Mouse (Mus musculus) intestine, postnatal 0 days (tissue): Measurements from ENCODE around the gene Olfr965. TPM values are rescaled to one million over a fixed set of nuclear protein-coding genes. Genes with fewer than 3 reads are reported as not detected.

Experiments
- ATAC-seq: fragments of 200-750 bp; cut with Nextera tagmentation; 2 replicates; pipeline ENCODE4 v1.8.0; 2017; ENCODE audit warnings: mild to moderate bottlenecking, moderate TSS enrichment, moderate library complexity
- H3K27ac ChIP-seq: fragments of 300-500 bp; sonication (generic); 2 replicates; pipeline ENCODE4 v1.5.1; 2014; ENCODE audit warnings: mild to moderate bottlenecking, low read depth, low read length, moderate library complexity
- H3K27me3 ChIP-seq: fragments of 300-500 bp; sonication (generic); replicated peaks from 2 replicates; pipeline ENCODE4 v1.6.1; 2014; ENCODE audit warnings: low read length, mixed read lengths; ENCODE audit not compliant: control insufficient read depth, insufficient read depth
- H3K36me3 ChIP-seq: fragments of 300-500 bp; sonication (generic); 2 replicates; pipeline ENCODE4 v1.6.1; 2014; ENCODE audit warnings: mild to moderate bottlenecking, moderate library complexity; ENCODE audit not compliant: control insufficient read depth, insufficient read depth
- H3K4me1 ChIP-seq: fragments of 300-500 bp; sonication (generic); replicated peaks from 2 replicates; pipeline ENCODE4 v1.6.1; 2014; ENCODE audit warnings: antibody characterized with exemption, low read length, mixed read lengths; ENCODE audit not compliant: control insufficient read depth, insufficient read depth
- H3K4me2 ChIP-seq: fragments of 300-500 bp; sonication (generic); replicated peaks from 2 replicates; pipeline ENCODE4 v1.6.1; 2014; ENCODE audit warnings: low read depth, mild to moderate bottlenecking, moderate library complexity
- H3K4me3 ChIP-seq: fragments of 300-500 bp; sonication (generic); 2 replicates; pipeline ENCODE4 v1.5.1; 2014; ENCODE audit warnings: low read depth, low read length
- H3K9ac ChIP-seq: fragments of 300-500 bp; sonication (generic); 2 replicates; pipeline ENCODE4 v1.6.1; 2014; ENCODE audit warnings: mild to moderate bottlenecking, low read depth, low read length
- H3K9me3 ChIP-seq: fragments of 300-500 bp; sonication (generic); 2 replicates; pipeline ENCODE4 v1.6.1; 2016; ENCODE audit warnings: mixed run types; ENCODE audit not compliant: control insufficient read depth
- CTCF ChIP-seq: sonication (generic); IDR thresholded peaks from 2 replicates; pipeline ENCODE4 v1.5.1; 2016; ENCODE audit warnings: low read depth, mild to moderate bottlenecking, control low read depth, antibody characterized with exemption, moderate library complexity
- WGBS: fragments of 180-500 bp; shearing (Covaris S2); extraction: QIAGEN DNeasy Blood & Tissue Kit; methylation state at CpG from one replicate; pipeline ENCODE4 v1.1.7; 2014; 5-methylcytosine and 5-hydroxymethylcytosine counted together
- polyA plus RNA-seq: library from polyadenylated mRNA; unstranded; fragments of >200 nt; fragmentation: Nextera tagmentation; extraction: Ambion mirVana; gene quantifications from 2 replicates; pipeline ENCODE4 v1.2.1, GENCODE M21; 2015

The Olfr965 gene
- polyA plus RNA-seq, 1 experiment from 2014 or later = not detected

DNA sequence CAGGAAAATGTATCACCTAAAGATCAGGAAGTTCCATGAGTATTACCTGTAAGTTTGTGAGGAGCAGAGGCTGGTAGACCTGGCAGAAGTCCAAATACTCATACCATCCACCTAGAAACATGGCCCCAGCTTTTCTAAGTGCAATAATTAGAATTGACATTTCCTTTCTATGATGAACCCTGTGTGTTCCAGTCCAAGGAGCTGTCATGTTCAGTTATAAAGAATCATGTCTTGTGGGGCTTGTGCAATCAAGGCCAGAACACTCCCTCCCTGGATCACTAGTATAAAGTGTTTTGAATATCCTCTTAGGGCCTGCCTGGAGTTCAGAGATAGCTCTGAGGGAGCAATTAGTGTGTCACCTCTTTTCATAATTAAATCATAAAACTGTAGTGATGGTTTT, 4.1 kb upstream of the Olfr965 start, which contains the start of gene Olfr149:
Olfr149 (minus strand) TSS at position 101 of the 400 bp plus-strand sequence.
- H3K27ac ChIP-seq = no peak within 1 kb of the TSS

DNA sequence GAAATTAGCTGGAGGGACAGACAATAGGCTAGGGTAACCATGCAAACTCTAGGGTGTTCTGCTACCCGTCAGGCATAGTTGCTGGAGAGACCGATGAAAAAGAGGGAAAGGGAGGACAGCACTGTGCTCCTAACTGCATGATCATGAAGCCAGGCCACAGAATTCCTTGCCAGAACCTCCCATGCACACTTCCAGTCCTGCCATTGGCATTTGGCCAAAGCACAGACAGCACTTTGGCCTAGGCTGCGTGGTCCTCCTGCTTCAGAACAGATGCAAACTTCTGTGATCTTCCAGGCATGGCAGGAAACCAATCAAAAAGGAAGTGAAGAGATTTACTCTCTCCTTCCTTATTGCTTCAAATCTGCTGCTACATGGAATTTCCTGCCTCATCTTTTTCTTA, 2.2 kb upstream of the Olfr965 start:
- Histone ChIP-seq H3K36me3 (no peaks in the 10 kb centered on the region), H3K4me3 (no peak overlapping the region), H3K4me1 (no peaks in the 10 kb centered on the region), H3K27me3 (no peaks in the 10 kb centered on the region), H3K9me3 (no peaks in the 10 kb centered on the region), H3K4me2 (no peak overlapping the region), H3K9ac (no peak overlapping the region), H3K27ac (no peak overlapping the region)
- WGBS = 61% methylated on average over 3 of the region's 3 CpGs
- no peak for ATAC-seq
- TF ChIP-seq CTCF = no peak

More for the DNA sequence above, 4.1 kb upstream of the Olfr965 start, which contains the start of gene Olfr149:
- Histone ChIP-seq H3K4me3 (no peak within 1 kb of the TSS), H3K36me3 (no peaks in the 10 kb centered on the region), H3K9me3 (no peaks in the 10 kb centered on the region), H3K4me2 (no peak within 1 kb of the TSS), H3K9ac (no peak within 1 kb of the TSS), H3K4me1 (no peaks in the 10 kb centered on the region), H3K27me3 (no peaks in the 10 kb centered on the region)
- ATAC-seq = no peak
- no peak for TF ChIP-seq CTCF

DNA sequence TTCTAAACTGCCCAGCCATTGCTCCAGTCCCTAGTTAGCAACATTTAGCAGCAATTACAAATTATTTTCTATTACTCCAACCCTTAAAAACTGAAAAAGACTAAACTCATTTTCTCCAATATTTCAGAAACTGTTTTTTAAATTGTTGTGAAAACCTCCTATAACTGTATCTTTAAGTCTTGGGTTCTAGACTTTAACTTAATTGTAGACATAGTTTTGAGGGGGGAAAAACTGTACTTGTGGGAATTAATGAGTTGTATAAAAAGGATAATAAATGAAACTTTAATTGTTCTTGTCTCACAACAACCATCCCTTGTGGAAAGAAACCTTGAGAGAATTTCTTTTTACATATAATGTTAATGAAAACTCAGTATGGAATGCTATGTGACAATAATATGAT, 19.5 kb downstream of the Olfr965 start, which contains the start of gene Olfr150:
Olfr150 (plus strand) TSS at position 301 of the 400 bp plus-strand sequence.
- TF ChIP-seq CTCF = no peak
- Histone ChIP-seq H3K27me3 (no peaks in the 10 kb centered on the region), H3K4me1 (no peaks in the 10 kb centered on the region), H3K9me3 (no peaks in the 10 kb centered on the region), H3K36me3 (no peaks in the 10 kb centered on the region), H3K4me2 (no peak within 1 kb of the TSS), H3K9ac (no peak within 1 kb of the TSS), H3K4me3 (no peak within 1 kb of the TSS), H3K27ac (no peak within 1 kb of the TSS)
- no peak for ATAC-seq

DNA sequence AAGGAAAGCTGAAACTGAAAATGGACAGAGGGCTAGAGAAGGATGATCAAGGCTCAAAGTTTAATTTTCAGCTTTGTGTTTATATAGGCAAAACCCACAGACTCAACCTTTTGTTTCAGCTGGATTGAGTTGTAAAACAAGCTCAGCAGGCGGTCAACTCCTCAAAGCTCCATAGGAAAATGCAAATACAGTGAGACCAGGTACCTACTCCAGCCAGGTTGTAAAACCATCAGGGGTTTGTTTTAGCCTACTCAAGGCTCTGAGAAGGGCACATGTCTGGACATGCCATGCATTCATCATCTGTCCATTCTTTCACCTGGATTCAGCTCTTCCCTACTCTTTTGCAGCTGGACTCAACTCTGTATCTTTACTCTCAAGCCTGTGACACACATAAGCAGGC, 29.6 kb downstream of the Olfr965 start:
- no peak for TF ChIP-seq CTCF
- ATAC-seq = no peak
- Histone ChIP-seq H3K9me3 (no peaks in the 10 kb centered on the region), H3K4me3 (no peak overlapping the region), H3K27me3 (no peaks in the 10 kb centered on the region), H3K27ac (no peak overlapping the region), H3K9ac (no peak overlapping the region), H3K4me2 (no peak overlapping the region), H3K4me1 (no peaks in the 10 kb centered on the region), H3K36me3 (no peaks in the 10 kb centered on the region)
- 82% methylated on average over 1 of the region's 1 CpGs for WGBS

DNA sequence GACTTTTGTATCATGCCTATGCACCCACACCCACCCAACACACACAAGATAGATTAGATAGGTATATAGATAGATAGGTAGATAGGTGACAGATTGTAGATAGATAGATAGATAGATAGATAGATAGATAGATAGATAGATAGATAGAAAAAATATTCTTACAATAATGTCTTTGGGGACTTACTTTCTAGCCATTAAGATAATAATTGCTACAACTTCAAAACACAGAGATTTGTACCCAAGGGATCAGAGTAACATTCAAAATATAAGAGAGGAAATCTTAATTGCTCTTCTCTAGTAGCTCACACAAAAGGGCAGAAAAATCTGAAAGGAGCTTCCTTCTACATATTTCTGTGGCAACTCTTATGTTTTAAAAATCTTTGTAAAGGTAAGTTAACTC, 34.8 kb downstream of the Olfr965 start, which contains the start of gene Olfr967:
Olfr967 (plus strand) TSS at position 301 of the 400 bp plus-strand sequence.
- Histone ChIP-seq H3K9me3 (no peaks in the 10 kb centered on the region), H3K4me3 (no peak within 1 kb of the TSS), H3K36me3 (no peaks in the 10 kb centered on the region), H3K4me1 (no peaks in the 10 kb centered on the region), H3K4me2 (no peak within 1 kb of the TSS), H3K27me3 (no peaks in the 10 kb centered on the region), H3K27ac (no peak within 1 kb of the TSS), H3K9ac (no peak within 1 kb of the TSS)
- ATAC-seq = no peak
- TF ChIP-seq CTCF = no peak

DNA sequence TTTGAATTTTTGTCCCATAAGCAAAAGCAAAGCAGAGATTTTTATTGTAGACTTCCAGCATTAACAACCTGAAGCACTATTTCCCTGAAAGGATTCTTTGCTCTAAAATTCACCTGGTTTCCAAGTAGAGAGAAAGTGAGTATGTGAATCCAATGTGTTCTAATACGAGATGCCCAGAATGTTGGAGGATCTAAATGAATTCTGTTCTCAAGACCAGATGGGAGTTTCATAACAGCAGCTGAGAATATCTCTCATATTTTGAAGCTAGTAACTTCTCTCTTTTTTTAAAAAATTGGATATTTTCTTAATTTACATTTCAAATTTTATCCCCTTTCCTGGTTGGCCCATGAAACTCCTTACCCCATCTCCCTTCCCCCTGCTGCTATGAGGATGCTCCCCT, 35.3 kb downstream of the Olfr965 start:
- 84% methylated on average over 1 of the region's 1 CpGs for WGBS
- Histone ChIP-seq H3K4me3 (no peak overlapping the region), H3K9me3 (no peaks in the 10 kb centered on the region), H3K36me3 (no peaks in the 10 kb centered on the region), H3K27ac (no peak overlapping the region), H3K9ac (no peak overlapping the region), H3K4me1 (no peaks in the 10 kb centered on the region), H3K27me3 (no peaks in the 10 kb centered on the region), H3K4me2 (no peak overlapping the region)
- ATAC-seq = no peak
- no peak for TF ChIP-seq CTCF

Other genes starting within 250 kb of the Olfr965 start
- gene Olfr955, start 239.4 kb upstream of the Olfr965 start, polyA plus RNA-seq = not detected in 2 replicates
- gene Olfr44, start 217.4 kb upstream of the Olfr965 start, polyA plus RNA-seq = not detected in 2 replicates
- not detected in 2 replicates for gene Olfr957, start 195.5 kb upstream of the Olfr965 start, polyA plus RNA-seq
- gene Olfr958, start 157.3 kb upstream of the Olfr965 start, polyA plus RNA-seq = not detected in 2 replicates
- gene Olfr959, start 135.8 kb upstream of the Olfr965 start, polyA plus RNA-seq = not detected in 2 replicates
- 7.5 and 9.8 TPM in 2 replicates for gene AW551984, start 107.0 kb upstream of the Olfr965 start, polyA plus RNA-seq
- gene Olfr148, start 100.7 kb upstream of the Olfr965 start, polyA plus RNA-seq = not detected in 2 replicates
- not detected in 2 replicates for gene Olfr960, start 90.0 kb upstream of the Olfr965 start, polyA plus RNA-seq
- gene Olfr961, start 66.3 kb upstream of the Olfr965 start, polyA plus RNA-seq = not detected in 2 replicates
- not detected in 2 replicates for gene Olfr963, start 44.1 kb upstream of the Olfr965 start, polyA plus RNA-seq
- not detected in 2 replicates for gene Olfr149, start 4.2 kb upstream of the Olfr965 start, polyA plus RNA-seq
- not detected in 2 replicates for gene Olfr150, start 19.6 kb downstream of the Olfr965 start, polyA plus RNA-seq
- gene Olfr967, start 34.9 kb downstream of the Olfr965 start, polyA plus RNA-seq = not detected in 2 replicates
- gene Olfr968, start 71.9 kb downstream of the Olfr965 start, polyA plus RNA-seq = not detected in 2 replicates
- gene Olfr969, start 79.6 kb downstream of the Olfr965 start, polyA plus RNA-seq = not detected in 2 replicates
- not detected in 2 replicates for gene Olfr970, start 97.5 kb downstream of the Olfr965 start, polyA plus RNA-seq
- gene Olfr971, start 125.5 kb downstream of the Olfr965 start, polyA plus RNA-seq = not detected in 2 replicates
- not detected in 2 replicates for gene Olfr972, start 155.1 kb downstream of the Olfr965 start, polyA plus RNA-seq
- not detected in 2 replicates for gene Olfr229, start 196.0 kb downstream of the Olfr965 start, polyA plus RNA-seq
- not detected in 2 replicates for gene Olfr974, start 226.1 kb downstream of the Olfr965 start, polyA plus RNA-seq
- gene Olfr975, start 240.7 kb downstream of the Olfr965 start, polyA plus RNA-seq = not detected in 2 replicates
- not detected in 2 replicates for gene Olfr976, start 249.8 kb downstream of the Olfr965 start, polyA plus RNA-seq